Mouse (Mus musculus): ENCODE measurements around the gene Hnrnph3.

- TF ChIP-seq POLR2A (IDR thresholded peaks at IDR 0.05; ENCODE audit: insufficient read depth, low read depth, low read length) (no peak), CTCF (IDR thresholded peaks at IDR 0.05) (no peak)
Measured at GRCm38 (mm10) chr10:62965796-62966195, 58.2 kb downstream of the Hnrnph3 start.

All from heart, adult 2 months (tissue).